Mouse (Mus musculus): Measurements from ENCODE around the gene 1700010B08Rik. TPM values are rescaled to one million over a fixed set of nuclear protein-coding genes. Genes with fewer than 3 reads are reported as not detected.

The 1700010B08Rik gene
- total and polyA plus RNA-seq, 2 experiments from 2014 or later: not detected

- Histone ChIP-seq H3K27ac (ENCODE audit: low read depth, low read length) (no peak overlapping the region), H3K9ac (replicated peaks; ENCODE audit: low read length, poor library complexity, severe bottlenecking) (no peak overlapping the region), H3K4me3 (ENCODE audit: low read depth, low read length) (no peak overlapping the region), H3K36me3 (ENCODE audit: insufficient read depth, low read length) (no peaks in the 10 kb centered on the region), H3K4me1 (ENCODE audit: insufficient read depth, low read length) (no peaks in the 10 kb centered on the region), H3K4me2 (ENCODE audit: low read depth, low read length, poor library complexity, severe bottlenecking) (no peak overlapping the region), H3K9me3 (ENCODE audit: low read length) (no peaks in the 10 kb centered on the region), H3K27me3 (ENCODE audit: insufficient read depth, low read length) (no peaks in the 10 kb centered on the region)
- no peak for TF ChIP-seq CTCF (IDR thresholded peaks at IDR 0.05)
- ATAC-seq (ENCODE audit: low FRiP score): no peak
- DNase-seq (ENCODE audit: low spot score): no peak
- 16% methylated on average over 8 of the region's 8 CpGs for WGBS
These were observed 36.4 kb downstream of the 1700010B08Rik start for GRCm38 (mm10) chr2:173755433-173756144.

- H3K4me1 ChIP-seq (ENCODE audit: insufficient read depth, low read length): no peaks in the 10 kb centered on the region
- no peak for ATAC-seq (ENCODE audit: low FRiP score)
- no peak for DNase-seq (ENCODE audit: low spot score)
- TF ChIP-seq CTCF (IDR thresholded peaks at IDR 0.05): 0 out of 2 replicates have a peak, but pooled peaks have one; percentile 5
- WGBS: 86% methylated on average over 8 of the region's 8 CpGs
- H3K4me2 ChIP-seq (ENCODE audit: low read depth, low read length, poor library complexity, severe bottlenecking): no peak overlapping the region
- no peak overlapping the region for H3K27ac ChIP-seq (ENCODE audit: low read depth, low read length)
- H3K36me3 ChIP-seq (ENCODE audit: insufficient read depth, low read length): no peaks in the 10 kb centered on the region
- no peaks in the 10 kb centered on the region for H3K27me3 ChIP-seq (ENCODE audit: insufficient read depth, low read length)
- H3K9ac ChIP-seq (replicated peaks; ENCODE audit: low read length, poor library complexity, severe bottlenecking): no peak overlapping the region
- H3K4me3 ChIP-seq (ENCODE audit: low read depth, low read length): no peak overlapping the region
- H3K9me3 ChIP-seq (ENCODE audit: low read length): no peaks in the 10 kb centered on the region
These were observed 38.5 kb downstream of the 1700010B08Rik start for GRCm38 (mm10) chr2:173757624-173758155.

- H3K9ac ChIP-seq (replicated peaks; ENCODE audit: low read length, poor library complexity, severe bottlenecking): no peak overlapping the region
- H3K4me3 ChIP-seq (ENCODE audit: low read depth, low read length): no peak overlapping the region
- H3K4me2 ChIP-seq (ENCODE audit: low read depth, low read length, poor library complexity, severe bottlenecking): no peak overlapping the region
- TF ChIP-seq CTCF (IDR thresholded peaks at IDR 0.05): no peak
- 75% methylated on average over 6 of the region's 6 CpGs for WGBS
- no peaks in the 10 kb centered on the region for H3K27me3 ChIP-seq (ENCODE audit: insufficient read depth, low read length)
- no peaks in the 10 kb centered on the region; the same call in 1 of the 2 replicates for H3K4me1 ChIP-seq (ENCODE audit: insufficient read depth, low read length)
- no peaks in the 10 kb centered on the region for H3K9me3 ChIP-seq (ENCODE audit: low read length)
- ATAC-seq (ENCODE audit: low FRiP score) (no peak), DNase-seq (ENCODE audit: low spot score) (no peak)
- peaks cover 7% of the 10 kb centered on the region; the same call in 1 of the 2 replicates for H3K36me3 ChIP-seq (ENCODE audit: insufficient read depth, low read length)
- H3K27ac ChIP-seq (ENCODE audit: low read depth, low read length): no peak overlapping the region
These were observed 41.4 kb downstream of the 1700010B08Rik start for GRCm38 (mm10) chr2:173760607-173761006.

- DNase-seq (ENCODE audit: low spot score): no peak
- Histone ChIP-seq H3K9ac (replicated peaks; ENCODE audit: low read length, poor library complexity, severe bottlenecking) (no peak overlapping the region), H3K4me3 (ENCODE audit: low read depth, low read length) (no peak overlapping the region), H3K27ac (ENCODE audit: low read depth, low read length) (no peak overlapping the region), H3K4me2 (ENCODE audit: low read depth, low read length, poor library complexity, severe bottlenecking) (no peak overlapping the region), H3K9me3 (ENCODE audit: low read length) (no peaks in the 10 kb centered on the region), H3K36me3 (ENCODE audit: insufficient read depth, low read length) (peaks cover 7% of the 10 kb centered on the region; the same call in 1 of the 2 replicates), H3K27me3 (ENCODE audit: insufficient read depth, low read length) (no peaks in the 10 kb centered on the region), H3K4me1 (ENCODE audit: insufficient read depth, low read length) (peaks cover 3% of the 10 kb centered on the region)
- no peak for TF ChIP-seq CTCF (IDR thresholded peaks at IDR 0.05)
- WGBS: 59% methylated on average over 3 of the region's 3 CpGs
- no peak for ATAC-seq (ENCODE audit: low FRiP score)
These were observed 45.4 kb downstream of the 1700010B08Rik start for GRCm38 (mm10) chr2:173764629-173765028.

- H3K9ac ChIP-seq (replicated peaks; ENCODE audit: low read length, poor library complexity, severe bottlenecking): no peak overlapping the region
- no peaks in the 10 kb centered on the region for H3K27me3 ChIP-seq (ENCODE audit: insufficient read depth, low read length)
- H3K4me3 ChIP-seq (ENCODE audit: low read depth, low read length): no peak overlapping the region
- H3K9me3 ChIP-seq (ENCODE audit: low read length): no peaks in the 10 kb centered on the region
- H3K36me3 ChIP-seq (ENCODE audit: insufficient read depth, low read length): peaks cover 7% of the 10 kb centered on the region; the same call in 1 of the 2 replicates
- H3K4me1 ChIP-seq (ENCODE audit: insufficient read depth, low read length): peaks cover 4% of the 10 kb centered on the region
- ATAC-seq (ENCODE audit: low FRiP score) (no peak), DNase-seq (ENCODE audit: low spot score) (no peak)
- WGBS: 79% methylated on average over 8 of the region's 8 CpGs
- no peak overlapping the region for H3K4me2 ChIP-seq (ENCODE audit: low read depth, low read length, poor library complexity, severe bottlenecking)
- TF ChIP-seq CTCF (IDR thresholded peaks at IDR 0.05): no peak
- H3K27ac ChIP-seq (ENCODE audit: low read depth, low read length): no peak overlapping the region
These were observed 48.9 kb downstream of the 1700010B08Rik start for GRCm38 (mm10) chr2:173767959-173768595.

- TF ChIP-seq CTCF (IDR thresholded peaks at IDR 0.05): no peak
- Histone ChIP-seq H3K4me1 (ENCODE audit: insufficient read depth, low read length) (peaks cover 12% of the 10 kb centered on the region), H3K27me3 (ENCODE audit: insufficient read depth, low read length) (no peaks in the 10 kb centered on the region), H3K9me3 (ENCODE audit: low read length) (no peaks in the 10 kb centered on the region), H3K9ac (replicated peaks; ENCODE audit: low read length, poor library complexity, severe bottlenecking) (no peak overlapping the region), H3K4me2 (ENCODE audit: low read depth, low read length, poor library complexity, severe bottlenecking) (no peak overlapping the region), H3K36me3 (ENCODE audit: insufficient read depth, low read length) (peaks cover 2% of the 10 kb centered on the region; the same call in 1 of the 2 replicates), H3K27ac (ENCODE audit: low read depth, low read length) (no peak overlapping the region), H3K4me3 (ENCODE audit: low read depth, low read length) (no peak overlapping the region)
- 41% methylated on average over 10 of the region's 10 CpGs for WGBS
- no peak for DNase-seq (ENCODE audit: low spot score)
- ATAC-seq (ENCODE audit: low FRiP score): no peak
These were observed 50.0 kb downstream of the 1700010B08Rik start for GRCm38 (mm10) chr2:173769183-173769582.

Measured in midbrain, postnatal 0 days (tissue).